Mouse (Mus musculus) kidney, embryonic 14.5 days (tissue): Measurements from ENCODE around the gene Fra10ac1. TPM values are rescaled to one million over a fixed set of nuclear protein-coding genes. Genes with fewer than 3 reads are reported as not detected.

ENCODE experiments used
- ATAC-seq: fragments of 200-750 bp; cut with Nextera tagmentation; 2 replicates; pipeline ENCODE4 v1.8.0; 2017; ENCODE audit warnings: moderate number of reproducible peaks, mild to moderate bottlenecking, moderate TSS enrichment, moderate library complexity; ENCODE audit not compliant: low FRiP score, low TSS enrichment
- H3K27ac ChIP-seq: fragments of 300-500 bp; sonication (generic); 2 replicates; pipeline ENCODE4 v1.5.1; 2014; ENCODE audit warnings: low read depth, mild to moderate bottlenecking, low read length, moderate library complexity, mixed read lengths
- H3K27me3 ChIP-seq: fragments of 300-500 bp; sonication (generic); 2 replicates; pipeline ENCODE4 v1.6.1; 2014; ENCODE audit warnings: mild to moderate bottlenecking, low read length; ENCODE audit not compliant: control insufficient read depth, insufficient read depth
- H3K36me3 ChIP-seq: fragments of 300-500 bp; sonication (generic); 2 replicates; pipeline ENCODE4 v1.6.1; 2014; ENCODE audit warnings: low read length, mixed read lengths; ENCODE audit not compliant: control insufficient read depth, insufficient read depth
- H3K4me1 ChIP-seq: fragments of 300-500 bp; sonication (generic); 2 replicates; pipeline ENCODE4 v1.6.1; 2014; ENCODE audit warnings: low read length, mixed read lengths; ENCODE audit not compliant: control insufficient read depth, insufficient read depth
- H3K4me2 ChIP-seq: fragments of 300-500 bp; sonication (generic); replicated peaks from 2 replicates; pipeline ENCODE4 v1.6.1; 2014; ENCODE audit warnings: low read depth, mild to moderate bottlenecking, low read length
- H3K4me3 ChIP-seq: fragments of 300-500 bp; sonication (generic); 2 replicates; pipeline ENCODE4 v1.5.1; 2014; ENCODE audit warnings: mild to moderate bottlenecking, low read length
- H3K9ac ChIP-seq: fragments of 300-500 bp; sonication (generic); 2 replicates; pipeline ENCODE4 v1.6.1; 2014; ENCODE audit warnings: low read depth, mild to moderate bottlenecking, low read length, moderate library complexity
- H3K9me3 ChIP-seq: fragments of 300-500 bp; sonication (generic); 2 replicates; pipeline ENCODE4 v1.6.1; 2016; ENCODE audit warnings: low read length; ENCODE audit not compliant: control insufficient read depth
- WGBS: fragments of 180-500 bp; shearing (Covaris S2); extraction: QIAGEN DNeasy Blood & Tissue Kit; methylation state at CpG from one replicate; pipeline ENCODE4 v1.1.7; 2014; 5-methylcytosine and 5-hydroxymethylcytosine counted together
- polyA plus RNA-seq: library from polyadenylated mRNA; unstranded; fragments of >200 nt; fragmentation: Nextera tagmentation; extraction: Ambion mirVana; gene quantifications from 2 replicates; pipeline ENCODE4 v1.2.1, GENCODE M21; 2014

Fra10ac1 gene
- polyA plus RNA-seq, 1 experiment from 2014 or later: 36.2 TPM

DNA sequence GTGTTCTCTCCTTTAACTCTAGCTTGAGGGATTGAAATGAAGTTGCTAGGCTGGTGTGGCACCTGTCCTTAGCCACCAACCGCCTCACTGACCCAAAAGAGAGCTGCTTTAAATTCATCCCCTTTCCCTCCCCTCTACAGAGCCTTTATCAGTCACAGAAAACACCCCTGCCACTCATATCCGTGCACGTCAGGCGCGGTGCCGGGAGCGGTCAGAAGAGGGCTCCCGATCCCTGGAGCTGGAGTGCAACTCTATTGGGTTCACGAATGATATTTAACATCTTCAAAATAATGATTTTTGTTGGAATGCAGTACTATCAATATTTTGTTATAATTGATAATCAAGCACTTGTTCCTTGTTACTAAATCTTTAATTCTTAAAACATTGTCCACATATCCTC is 17.3 kb downstream of the Fra10ac1 start:
- no peak overlapping the region for H3K27ac ChIP-seq
- no peak overlapping the region for H3K9ac ChIP-seq
- no peaks in the 10 kb centered on the region for H3K27me3 ChIP-seq
- H3K4me1 ChIP-seq: no peaks in the 10 kb centered on the region
- no peak overlapping the region for H3K4me2 ChIP-seq
- H3K4me3 ChIP-seq: no peak overlapping the region
- H3K9me3 ChIP-seq: no peaks in the 10 kb centered on the region
- H3K36me3 ChIP-seq: peaks cover 6% of the 10 kb centered on the region; the same call in 1 of the 2 replicates
- 69% methylated on average over 9 of the region's 9 CpGs for WGBS
- ATAC-seq: no peak

DNA sequence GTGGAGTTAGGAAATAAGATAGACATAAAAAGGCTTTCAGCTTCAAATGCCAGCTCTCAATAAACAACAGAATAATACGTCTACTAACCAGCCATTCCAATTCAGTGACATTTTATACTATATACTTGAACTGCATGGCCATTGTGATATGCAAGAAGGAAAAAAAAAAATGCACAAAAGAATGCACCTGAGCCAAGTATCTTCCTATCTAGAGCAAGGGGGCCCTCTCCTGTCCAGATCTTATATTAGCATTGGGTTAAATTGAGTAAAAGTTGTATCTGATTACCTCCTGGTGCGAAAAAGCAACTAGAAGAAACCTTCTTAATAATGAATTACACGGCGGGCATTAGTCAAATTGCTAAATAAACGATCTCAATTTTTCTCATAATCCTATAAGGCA is 25.2 kb downstream of the Fra10ac1 start:
- H3K4me2 ChIP-seq: no peak overlapping the region
- 90% methylated on average over 5 of the region's 5 CpGs for WGBS
- H3K4me1 ChIP-seq: no peaks in the 10 kb centered on the region
- no peaks in the 10 kb centered on the region for H3K9me3 ChIP-seq
- H3K4me3 ChIP-seq: no peak overlapping the region
- H3K36me3 ChIP-seq: peaks cover 10% of the 10 kb centered on the region; the same call in 1 of the 2 replicates
- no peak overlapping the region for H3K9ac ChIP-seq
- ATAC-seq: no peak
- no peaks in the 10 kb centered on the region for H3K27me3 ChIP-seq
- no peak overlapping the region for H3K27ac ChIP-seq

DNA sequence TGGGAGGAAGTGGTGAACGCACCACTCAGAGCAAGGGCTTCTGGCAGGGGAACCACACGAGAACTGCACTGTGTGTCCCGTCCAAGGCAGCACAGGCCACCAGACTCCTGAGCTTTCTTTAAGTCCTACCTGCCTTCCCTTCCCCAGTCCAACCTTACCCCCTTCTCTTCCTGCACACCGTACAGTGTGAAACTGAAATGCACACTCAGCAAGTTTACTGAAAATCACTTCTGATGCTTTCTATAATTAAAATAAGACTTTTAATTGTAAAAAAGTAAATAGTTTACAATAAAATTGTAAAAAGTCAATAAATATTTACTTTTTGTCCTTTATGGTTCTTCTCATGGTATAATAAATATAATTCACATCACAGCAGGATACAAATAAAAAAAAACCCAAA is 28.7 kb downstream of the Fra10ac1 start:
- Histone ChIP-seq H3K27me3 (no peaks in the 10 kb centered on the region), H3K9ac (no peak overlapping the region), H3K4me2 (no peak overlapping the region), H3K36me3 (peaks cover 4% of the 10 kb centered on the region; the same call in 1 of the 2 replicates), H3K27ac (no peak overlapping the region), H3K9me3 (no peaks in the 10 kb centered on the region), H3K4me3 (no peak overlapping the region), H3K4me1 (no peaks in the 10 kb centered on the region)
- ATAC-seq: no peak
- 94% methylated on average over 4 of the region's 4 CpGs for WGBS

DNA sequence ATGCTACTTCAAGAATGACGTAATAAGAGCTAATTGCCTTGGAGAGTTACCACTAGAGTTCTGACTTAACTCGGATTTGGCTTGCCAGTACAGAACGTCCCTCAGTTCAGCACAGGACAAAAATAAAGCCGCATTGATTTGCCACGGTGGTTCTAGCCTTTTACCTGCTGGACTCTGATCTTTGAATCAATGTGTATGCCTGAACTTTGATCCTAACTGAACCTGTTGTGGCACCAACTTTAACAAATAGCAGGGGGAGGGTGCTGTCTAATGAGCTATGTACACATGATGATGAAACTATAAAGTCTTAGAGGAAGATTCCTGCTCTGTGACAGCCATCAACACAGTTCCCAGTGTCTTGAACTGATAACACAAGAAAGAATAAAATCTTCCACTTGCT is 32.5 kb downstream of the Fra10ac1 start:
- ATAC-seq: no peak
- no peak overlapping the region for H3K9ac ChIP-seq
- no peaks in the 10 kb centered on the region for H3K27me3 ChIP-seq
- 87% methylated on average over 5 of the region's 5 CpGs for WGBS
- no peaks in the 10 kb centered on the region for H3K4me1 ChIP-seq
- H3K9me3 ChIP-seq: no peaks in the 10 kb centered on the region
- peaks cover 4% of the 10 kb centered on the region; the same call in 1 of the 2 replicates for H3K36me3 ChIP-seq
- no peak overlapping the region for H3K4me2 ChIP-seq
- no peak overlapping the region for H3K4me3 ChIP-seq
- H3K27ac ChIP-seq: no peak overlapping the region

DNA sequence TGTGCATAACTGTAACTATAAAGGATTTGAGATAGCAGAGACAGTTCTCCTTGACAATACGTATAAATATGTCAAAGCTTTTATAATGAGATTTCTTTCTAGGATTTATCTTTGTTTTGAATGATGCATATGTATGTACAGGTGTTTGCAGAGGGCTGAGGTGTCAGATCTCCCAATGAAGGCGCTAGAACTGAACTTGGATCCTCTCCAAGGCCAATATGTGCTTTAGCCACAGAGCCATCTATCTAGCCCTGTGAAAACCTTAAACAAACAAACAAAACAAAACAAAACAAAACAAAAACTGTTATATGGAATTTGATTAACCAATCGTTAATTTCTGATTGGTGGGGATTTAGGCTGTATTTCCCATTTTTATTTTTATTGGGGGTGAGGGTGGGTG is 33.4 kb downstream of the Fra10ac1 start:
- Histone ChIP-seq H3K4me3 (no peak overlapping the region), H3K27me3 (no peaks in the 10 kb centered on the region), H3K4me1 (no peaks in the 10 kb centered on the region), H3K36me3 (peaks cover 4% of the 10 kb centered on the region; the same call in 1 of the 2 replicates), H3K9ac (no peak overlapping the region), H3K27ac (no peak overlapping the region), H3K9me3 (no peaks in the 10 kb centered on the region), H3K4me2 (no peak overlapping the region)
- no peak for ATAC-seq
- WGBS: 85% methylated on average over 3 of the region's 3 CpGs

DNA sequence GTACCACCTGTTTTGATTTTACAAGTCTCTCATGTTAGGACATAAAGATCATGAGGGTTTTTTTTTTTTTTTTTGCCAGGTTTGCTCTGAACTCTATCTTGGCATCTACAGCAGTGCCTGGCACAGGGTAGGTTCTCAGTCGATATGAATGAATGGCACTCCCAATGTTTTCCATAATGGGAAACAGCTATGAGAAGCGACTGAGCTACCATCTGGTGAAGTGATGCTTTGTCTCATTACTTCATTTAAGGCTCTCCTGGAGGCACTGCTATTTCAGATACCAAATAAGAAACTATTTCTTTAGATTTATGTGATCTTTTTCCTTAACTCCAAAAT is 36.6 kb downstream of the Fra10ac1 start:
- Histone ChIP-seq H3K27ac (no peak overlapping the region), H3K27me3 (no peaks in the 10 kb centered on the region), H3K9me3 (no peaks in the 10 kb centered on the region), H3K4me3 (no peak overlapping the region), H3K36me3 (peaks cover 4% of the 10 kb centered on the region; the same call in 1 of the 2 replicates), H3K4me2 (no peak overlapping the region), H3K9ac (no peak overlapping the region), H3K4me1 (no peaks in the 10 kb centered on the region)
- 94% methylated on average over 2 of the region's 2 CpGs for WGBS
- no peak for ATAC-seq

DNA sequence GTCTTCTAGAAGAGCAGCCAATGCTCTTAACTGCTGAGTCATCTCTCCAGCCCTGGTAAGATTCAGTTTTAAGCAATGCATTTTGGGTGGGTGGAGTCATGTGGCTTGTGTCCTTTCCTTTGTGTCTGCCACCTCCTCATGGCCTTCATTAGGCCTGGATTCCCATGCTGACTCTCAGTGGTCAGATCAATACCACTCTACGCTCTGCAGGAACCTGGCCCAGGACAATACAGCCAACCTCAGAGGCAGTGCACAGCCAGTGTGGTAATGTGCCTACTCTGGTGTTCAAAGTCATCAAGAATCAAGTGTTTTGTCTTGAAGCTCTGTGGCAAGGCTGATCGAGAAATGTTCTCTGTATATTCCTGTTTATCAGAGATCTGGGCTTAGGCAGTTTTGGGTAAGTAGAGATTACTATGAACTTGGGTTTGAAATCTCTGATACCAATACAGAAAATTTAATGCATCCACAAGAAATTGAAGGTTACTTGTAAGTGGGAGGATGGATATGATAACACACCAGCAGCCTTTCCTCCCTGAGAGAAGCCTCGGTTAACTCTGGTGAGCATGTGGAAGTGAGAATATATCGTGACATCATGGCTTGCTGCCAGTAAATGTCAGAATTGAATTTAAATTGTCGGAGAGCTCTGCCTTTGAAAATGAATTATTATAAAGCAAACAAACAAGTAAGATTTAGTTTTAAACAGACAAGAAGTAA is 37.2 kb downstream of the Fra10ac1 start:
- Histone ChIP-seq H3K9ac (no peak overlapping the region), H3K27me3 (no peaks in the 10 kb centered on the region), H3K36me3 (peaks cover 4% of the 10 kb centered on the region; the same call in 1 of the 2 replicates), H3K4me2 (no peak overlapping the region), H3K27ac (no peak overlapping the region), H3K4me1 (no peaks in the 10 kb centered on the region), H3K4me3 (no peak overlapping the region), H3K9me3 (no peaks in the 10 kb centered on the region)
- no peak for ATAC-seq
- WGBS: 82% methylated on average over 5 of the region's 5 CpGs

DNA sequence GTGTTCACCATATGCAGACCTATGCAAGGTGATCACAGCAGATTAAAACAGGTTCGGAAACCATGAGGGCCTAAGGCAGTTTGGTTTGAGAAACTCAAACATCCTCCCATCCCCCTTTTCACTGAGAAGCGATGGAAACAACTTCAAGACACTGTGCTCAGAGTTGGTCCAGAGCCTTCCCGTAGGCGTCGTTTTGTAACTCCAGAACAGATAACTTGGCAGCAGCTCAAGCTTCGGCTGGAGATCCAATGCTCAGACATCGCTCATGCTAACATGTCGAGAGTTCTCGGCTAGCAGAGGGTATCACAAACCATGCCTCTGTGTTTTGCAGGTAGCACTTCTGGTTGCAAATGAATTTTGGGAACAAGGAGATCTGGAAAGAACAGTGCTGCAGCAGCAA is 44.3 kb downstream of the Fra10ac1 start:
- no peak overlapping the region for H3K9ac ChIP-seq
- WGBS: 92% methylated on average over 9 of the region's 9 CpGs
- ATAC-seq: no peak

DNA sequence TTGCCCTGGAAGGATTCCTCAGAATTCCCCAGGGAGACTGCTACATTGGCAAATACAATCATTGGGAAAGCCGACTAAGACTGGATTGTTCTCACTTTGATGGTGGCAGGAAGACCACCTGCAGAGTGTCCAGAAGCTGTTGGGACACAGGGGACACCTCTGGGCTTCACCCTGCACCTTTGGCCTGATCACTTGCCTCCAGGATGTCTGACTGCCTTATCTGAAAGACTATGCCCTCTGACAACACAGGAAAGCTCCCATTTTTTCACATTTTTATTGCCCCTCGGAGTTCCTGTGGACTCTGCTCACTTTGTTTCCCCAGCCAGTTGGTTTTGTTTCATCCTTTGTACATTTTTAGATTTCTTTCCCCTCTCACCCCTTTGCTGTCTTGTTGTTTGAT is 59.3 kb downstream of the Fra10ac1 start:
- H3K4me1 ChIP-seq: no peaks in the 10 kb centered on the region
- no peaks in the 10 kb centered on the region for H3K9me3 ChIP-seq
- no peak overlapping the region for H3K4me3 ChIP-seq
- WGBS: 49% methylated on average over 2 of the region's 2 CpGs
- H3K27ac ChIP-seq: no peak overlapping the region
- no peaks in the 10 kb centered on the region for H3K36me3 ChIP-seq
- no peak overlapping the region for H3K9ac ChIP-seq
- H3K27me3 ChIP-seq: no peaks in the 10 kb centered on the region
- no peak for ATAC-seq
- H3K4me2 ChIP-seq: no peak overlapping the region

More for the DNA sequence above, 44.3 kb downstream of the Fra10ac1 start:
- Histone ChIP-seq H3K27me3 (no peaks in the 10 kb centered on the region), H3K36me3 (no peaks in the 10 kb centered on the region), H3K4me3 (no peak overlapping the region), H3K4me1 (no peaks in the 10 kb centered on the region), H3K27ac (no peak overlapping the region), H3K9me3 (no peaks in the 10 kb centered on the region), H3K4me2 (no peak overlapping the region)
